Mouse (Mus musculus): Measurements from ENCODE around the gene Gm10282.

Gm10282 gene

GRCm38 (mm10) chr8:72305210-72305905, at the start of gene Gm10282:
Gm10282 (minus strand) TSS chr8:72305260.
- DNase-seq (ENCODE audit: low read depth, low spot score): no peak

- no peak for DNase-seq (ENCODE audit: low read depth, low spot score)
These were observed 49.2 kb upstream of the Gm10282 start for GRCm38 (mm10) chr8:72354272-72354671.

GRCm38 (mm10) chr8:72353700-72354045, 48.6 kb upstream of the Gm10282 start:
- DNase-seq (ENCODE audit: low read depth, low spot score): no peak

DNA sequence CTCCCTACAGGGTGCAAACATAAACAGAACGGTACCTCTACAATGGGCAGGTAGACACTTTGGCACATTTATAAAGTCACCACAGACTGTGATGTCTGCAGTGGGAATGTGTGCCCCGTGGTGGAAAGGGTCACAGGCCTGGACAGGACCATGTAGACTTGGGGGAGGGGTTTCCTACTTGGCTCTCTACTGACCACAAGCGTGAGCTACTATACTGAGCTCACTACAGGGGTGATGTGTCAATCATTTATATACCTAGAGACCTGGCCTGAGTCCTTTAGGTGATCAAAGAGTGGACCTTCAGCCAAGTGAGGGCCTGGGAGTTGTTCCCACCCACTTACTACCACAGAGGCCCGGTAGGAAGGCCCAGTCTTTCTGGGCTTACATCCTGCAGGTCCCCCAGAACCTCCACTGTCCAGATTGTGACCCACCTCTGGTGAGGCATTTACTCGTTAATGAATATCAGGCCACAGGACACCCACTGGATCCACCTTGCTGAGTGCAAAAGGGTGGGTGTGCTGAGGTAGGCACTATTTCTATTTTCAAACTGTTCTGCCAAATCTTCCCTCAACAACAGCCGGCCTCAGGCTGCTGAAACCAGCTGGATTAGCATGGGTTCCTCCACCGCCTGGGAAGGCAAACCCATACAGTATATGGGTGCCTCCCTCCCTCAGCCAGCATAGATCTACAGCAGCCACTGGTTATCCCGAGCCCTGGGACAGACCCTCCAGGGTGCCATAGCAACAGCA, 48.1 kb upstream of the Gm10282 start:
- DNase-seq (ENCODE audit: low read depth, low spot score): no peak

- DNase-seq (ENCODE audit: low read depth, low spot score): no peak
These were observed 46.4 kb upstream of the Gm10282 start for GRCm38 (mm10) chr8:72351405-72352005.

DNA sequence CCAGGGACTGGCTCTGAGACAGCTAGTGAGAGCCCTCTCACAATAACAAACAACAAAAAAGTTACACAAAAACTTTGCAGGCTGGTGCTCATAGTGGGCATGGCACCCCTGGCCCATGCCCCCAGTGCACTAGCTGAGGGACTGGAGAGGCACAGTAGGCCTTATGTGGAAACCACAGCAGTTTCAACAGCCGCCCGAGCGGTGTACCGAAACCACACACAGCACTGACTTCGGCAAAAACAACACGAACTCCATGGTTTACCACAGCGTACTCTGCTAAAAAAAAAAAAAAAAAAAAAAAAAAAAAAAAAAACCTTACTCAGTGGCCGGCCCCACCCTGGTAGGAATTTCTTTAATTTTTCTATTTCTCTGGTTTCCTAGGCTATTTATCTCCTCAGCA, 45.7 kb upstream of the Gm10282 start:
- DNase-seq (ENCODE audit: low read depth, low spot score): no peak

- DNase-seq (ENCODE audit: low read depth, low spot score): no peak
These were observed 44.8 kb upstream of the Gm10282 start for GRCm38 (mm10) chr8:72349838-72350237.

DNA sequence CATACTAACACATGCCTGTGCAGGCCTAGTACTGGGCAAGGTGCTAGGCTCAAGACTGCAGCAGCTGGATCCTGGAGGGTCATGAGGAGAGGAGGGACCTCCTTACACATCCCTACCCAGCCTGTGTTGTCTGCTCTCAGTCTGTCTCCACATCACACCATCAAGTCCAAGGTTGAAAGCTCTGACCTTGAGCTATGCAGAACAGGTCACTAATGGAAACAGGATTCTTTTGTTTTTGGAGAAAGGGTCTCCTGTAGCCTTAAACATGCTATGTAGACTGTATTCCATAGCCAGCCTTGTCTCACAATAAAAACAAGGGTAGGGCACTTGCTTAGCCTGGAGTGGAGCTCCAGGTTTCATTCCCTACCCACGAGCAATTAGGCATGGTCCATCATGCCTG, 43.9 kb upstream of the Gm10282 start:
- no peak for DNase-seq (ENCODE audit: low read depth, low spot score)

- DNase-seq (ENCODE audit: low read depth, low spot score): no peak
These were observed 43.1 kb upstream of the Gm10282 start for GRCm38 (mm10) chr8:72348114-72348513.

DNA sequence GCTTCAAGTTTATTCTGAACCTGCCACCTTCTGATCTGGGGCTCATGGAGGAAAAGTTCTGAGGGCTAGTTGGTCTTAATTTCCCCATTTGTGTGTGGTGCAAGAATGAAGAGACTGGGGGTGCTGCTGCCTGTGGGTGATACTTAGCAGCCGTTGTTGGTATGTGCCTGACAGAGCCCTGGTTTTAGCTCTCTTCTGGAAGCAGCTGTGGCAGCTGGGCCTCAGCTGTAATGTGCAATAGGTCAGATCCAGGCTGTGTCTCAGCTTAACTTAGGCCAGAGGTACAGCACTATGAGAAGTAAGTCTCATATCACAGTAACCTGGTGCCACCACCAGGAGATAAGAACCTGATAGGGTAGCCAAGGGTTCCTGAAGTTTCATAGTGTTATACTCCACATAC, 42.5 kb upstream of the Gm10282 start:
- no peak for DNase-seq (ENCODE audit: low read depth, low spot score)

GRCm38 (mm10) chr8:72343725-72344124, 38.7 kb upstream of the Gm10282 start:
- no peak for DNase-seq (ENCODE audit: low read depth, low spot score)

- no peak for DNase-seq (ENCODE audit: low read depth, low spot score)
These were observed 37.7 kb upstream of the Gm10282 start for GRCm38 (mm10) chr8:72342556-72343300.

DNA sequence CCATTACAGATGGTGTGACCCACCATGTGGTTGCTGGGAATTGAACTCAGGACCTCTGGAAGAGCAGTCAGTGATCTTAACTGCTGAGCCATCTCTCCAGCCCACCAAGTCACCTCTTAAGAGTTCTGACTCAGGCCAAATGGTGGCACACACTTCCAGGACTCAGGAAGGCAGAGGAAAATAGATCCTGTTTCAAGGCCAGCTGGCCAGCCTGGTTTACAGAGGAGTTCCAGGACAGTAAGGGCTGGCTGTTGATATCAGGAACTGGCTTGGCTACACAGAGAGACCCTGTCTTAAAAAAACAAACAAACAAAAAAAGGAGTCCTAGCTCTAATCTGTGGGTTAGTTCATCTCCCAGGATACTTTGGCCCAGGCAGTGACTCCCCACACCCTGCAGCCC, 32.0 kb upstream of the Gm10282 start:
- DNase-seq (ENCODE audit: low read depth, low spot score): no peak

- DNase-seq (ENCODE audit: low read depth, low spot score): no peak
These were observed 31.2 kb upstream of the Gm10282 start for GRCm38 (mm10) chr8:72336273-72336672.

DNA sequence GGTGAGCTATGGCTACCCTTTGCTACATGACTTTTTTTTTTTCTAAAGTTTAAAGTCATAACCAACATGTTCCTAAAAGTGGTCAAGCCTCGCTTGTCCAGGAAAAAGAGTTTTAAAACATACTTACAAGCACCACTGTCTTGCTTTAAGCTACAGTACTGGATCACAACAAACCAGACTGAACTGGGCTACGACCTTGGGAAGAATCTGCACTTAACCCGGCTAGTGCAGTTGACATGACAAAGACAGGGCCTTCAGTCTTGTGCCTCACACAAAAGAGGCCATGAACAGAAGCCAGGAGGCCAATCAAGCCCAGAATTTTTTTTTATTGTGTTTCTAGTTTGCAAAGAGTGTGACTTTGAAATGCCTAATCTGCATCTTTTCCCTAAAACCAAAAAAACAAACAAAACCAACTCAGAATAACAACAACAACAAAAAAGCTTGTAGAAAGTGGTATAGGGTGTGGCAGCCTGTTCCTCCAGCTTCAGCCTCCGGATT, 29.1 kb upstream of the Gm10282 start:
- no peak for DNase-seq (ENCODE audit: low read depth, low spot score)

- no peak for DNase-seq (ENCODE audit: low read depth, low spot score)
These were observed 28.5 kb upstream of the Gm10282 start for GRCm38 (mm10) chr8:72333429-72334143.

- DNase-seq (ENCODE audit: low read depth, low spot score): no peak
These were observed 26.6 kb upstream of the Gm10282 start for GRCm38 (mm10) chr8:72331631-72332030.

- DNase-seq (ENCODE audit: low read depth, low spot score): no peak
These were observed 25.9 kb upstream of the Gm10282 start for GRCm38 (mm10) chr8:72330806-72331516.

DNA sequence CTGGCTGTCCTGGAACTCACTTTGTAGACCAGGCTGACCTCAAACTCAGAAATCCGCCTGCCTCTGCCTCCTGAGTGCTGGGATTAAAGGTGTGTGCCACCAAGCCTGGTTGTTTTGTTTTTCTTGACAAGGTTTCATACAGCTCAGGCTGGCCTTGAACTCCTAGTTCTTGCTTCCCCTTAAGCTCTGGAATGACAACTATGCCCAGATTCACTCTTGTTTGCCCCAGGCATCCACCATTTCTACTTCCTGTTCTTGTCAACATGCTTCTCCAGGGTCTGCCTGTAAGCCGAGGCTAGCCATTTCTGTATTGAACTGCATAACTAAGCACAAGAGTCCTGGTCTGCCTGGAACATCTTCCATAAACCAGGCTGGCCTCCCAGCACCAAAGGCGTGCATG, 24.1 kb upstream of the Gm10282 start:
- no peak for DNase-seq (ENCODE audit: low read depth, low spot score)

GRCm38 (mm10) chr8:72324708-72325107, 19.6 kb upstream of the Gm10282 start:
- DNase-seq (ENCODE audit: low read depth, low spot score): no peak
